Mouse (Mus musculus): ENCODE results near the gene Hectd4. TPM values are rescaled to one million over a fixed set of nuclear protein-coding genes. Genes with fewer than 3 reads are reported as not detected.

The Hectd4 gene
- polyA plus RNA-seq, 1 experiment from 2014 or later, result 22.6 TPM

- no peak for ATAC-seq
- H3K9me3 ChIP-seq (replicated peaks; ENCODE audit: control insufficient read depth, low read length, poor library complexity, severe bottlenecking), result no peaks in the 10 kb centered on the region
- H3K9ac ChIP-seq (ENCODE audit: low read depth, low read length), result no peak overlapping the region
- no peak overlapping the region for H3K4me2 ChIP-seq (ENCODE audit: low read length)
- no peaks in the 10 kb centered on the region for H3K4me1 ChIP-seq (ENCODE audit: control insufficient read depth, insufficient read depth, low read length)
- no peaks in the 10 kb centered on the region for H3K36me3 ChIP-seq (ENCODE audit: control insufficient read depth, insufficient read depth, low read length)
- no peaks in the 10 kb centered on the region for H3K27me3 ChIP-seq (ENCODE audit: control insufficient read depth, insufficient read depth, low read depth, low read length)
- H3K4me3 ChIP-seq (ENCODE audit: low read depth, low read length), result no peak overlapping the region
- 88% methylated on average over 2 of the region's 2 CpGs for WGBS
- H3K27ac ChIP-seq (ENCODE audit: low read length), result no peak overlapping the region
These were observed 18.2 kb downstream of the Hectd4 start for GRCm38 (mm10) chr5:121238208-121238607.

GRCm38 (mm10) chr5:121239846-121240245, 19.8 kb downstream of the Hectd4 start:
- Histone ChIP-seq H3K27ac (ENCODE audit: low read length) (no peak overlapping the region), H3K9me3 (replicated peaks; ENCODE audit: control insufficient read depth, low read length, poor library complexity, severe bottlenecking) (no peaks in the 10 kb centered on the region), H3K4me2 (ENCODE audit: low read length) (no peak overlapping the region), H3K9ac (ENCODE audit: low read depth, low read length) (no peak overlapping the region), H3K36me3 (ENCODE audit: control insufficient read depth, insufficient read depth, low read length) (no peaks in the 10 kb centered on the region), H3K27me3 (ENCODE audit: control insufficient read depth, insufficient read depth, low read depth, low read length) (no peaks in the 10 kb centered on the region), H3K4me1 (ENCODE audit: control insufficient read depth, insufficient read depth, low read length) (no peaks in the 10 kb centered on the region), H3K4me3 (ENCODE audit: low read depth, low read length) (no peak overlapping the region)
- ATAC-seq, result no peak
- 81% methylated on average over 5 of the region's 5 CpGs for WGBS

- Histone ChIP-seq H3K4me1 (ENCODE audit: control insufficient read depth, insufficient read depth, low read length) (no peaks in the 10 kb centered on the region), H3K27me3 (ENCODE audit: control insufficient read depth, insufficient read depth, low read depth, low read length) (no peaks in the 10 kb centered on the region), H3K9me3 (replicated peaks; ENCODE audit: control insufficient read depth, low read length, poor library complexity, severe bottlenecking) (no peaks in the 10 kb centered on the region), H3K4me2 (ENCODE audit: low read length) (no peak overlapping the region), H3K36me3 (ENCODE audit: control insufficient read depth, insufficient read depth, low read length) (no peaks in the 10 kb centered on the region), H3K9ac (ENCODE audit: low read depth, low read length) (no peak overlapping the region), H3K4me3 (ENCODE audit: low read depth, low read length) (no peak overlapping the region), H3K27ac (ENCODE audit: low read length) (no peak overlapping the region)
- ATAC-seq, result no peak
These were observed 21.2 kb downstream of the Hectd4 start for GRCm38 (mm10) chr5:121241182-121241581.

- H3K4me2 ChIP-seq (ENCODE audit: low read length), result no peak overlapping the region
- H3K9me3 ChIP-seq (replicated peaks; ENCODE audit: control insufficient read depth, low read length, poor library complexity, severe bottlenecking), result no peaks in the 10 kb centered on the region
- no peak overlapping the region for H3K27ac ChIP-seq (ENCODE audit: low read length)
- H3K27me3 ChIP-seq (ENCODE audit: control insufficient read depth, insufficient read depth, low read depth, low read length), result no peaks in the 10 kb centered on the region
- WGBS, result 67% methylated on average over 1 of the region's 1 CpGs
- no peak overlapping the region for H3K4me3 ChIP-seq (ENCODE audit: low read depth, low read length)
- H3K9ac ChIP-seq (ENCODE audit: low read depth, low read length), result no peak overlapping the region
- H3K4me1 ChIP-seq (ENCODE audit: control insufficient read depth, insufficient read depth, low read length), result no peaks in the 10 kb centered on the region
- H3K36me3 ChIP-seq (ENCODE audit: control insufficient read depth, insufficient read depth, low read length), result no peaks in the 10 kb centered on the region
- no peak for ATAC-seq
These were observed 22.2 kb downstream of the Hectd4 start for GRCm38 (mm10) chr5:121242261-121242660.

GRCm38 (mm10) chr5:121242701-121243100, 22.7 kb downstream of the Hectd4 start:
- H3K36me3 ChIP-seq (ENCODE audit: control insufficient read depth, insufficient read depth, low read length), result no peaks in the 10 kb centered on the region
- no peak overlapping the region for H3K9ac ChIP-seq (ENCODE audit: low read depth, low read length)
- no peaks in the 10 kb centered on the region for H3K4me1 ChIP-seq (ENCODE audit: control insufficient read depth, insufficient read depth, low read length)
- WGBS, result 97% methylated on average over 1 of the region's 1 CpGs
- no peak overlapping the region for H3K27ac ChIP-seq (ENCODE audit: low read length)
- no peak for ATAC-seq
- H3K4me2 ChIP-seq (ENCODE audit: low read length), result no peak overlapping the region
- no peaks in the 10 kb centered on the region for H3K27me3 ChIP-seq (ENCODE audit: control insufficient read depth, insufficient read depth, low read depth, low read length)
- no peak overlapping the region for H3K4me3 ChIP-seq (ENCODE audit: low read depth, low read length)
- no peaks in the 10 kb centered on the region for H3K9me3 ChIP-seq (replicated peaks; ENCODE audit: control insufficient read depth, low read length, poor library complexity, severe bottlenecking)

- Histone ChIP-seq H3K4me2 (ENCODE audit: low read length) (no peak overlapping the region), H3K4me1 (ENCODE audit: control insufficient read depth, insufficient read depth, low read length) (no peaks in the 10 kb centered on the region), H3K9me3 (replicated peaks; ENCODE audit: control insufficient read depth, low read length, poor library complexity, severe bottlenecking) (no peaks in the 10 kb centered on the region), H3K27ac (ENCODE audit: low read length) (no peak overlapping the region), H3K27me3 (ENCODE audit: control insufficient read depth, insufficient read depth, low read depth, low read length) (no peaks in the 10 kb centered on the region), H3K36me3 (ENCODE audit: control insufficient read depth, insufficient read depth, low read length) (no peaks in the 10 kb centered on the region), H3K9ac (ENCODE audit: low read depth, low read length) (no peak overlapping the region), H3K4me3 (ENCODE audit: low read depth, low read length) (no peak overlapping the region)
- ATAC-seq, result no peak
- 92% methylated on average over 1 of the region's 1 CpGs for WGBS
These were observed 23.8 kb downstream of the Hectd4 start for GRCm38 (mm10) chr5:121243676-121244364.

GRCm38 (mm10) chr5:121244365-121244731, 24.3 kb downstream of the Hectd4 start:
- ATAC-seq, result no peak
- H3K4me1 ChIP-seq (ENCODE audit: control insufficient read depth, insufficient read depth, low read length), result no peaks in the 10 kb centered on the region
- H3K9ac ChIP-seq (ENCODE audit: low read depth, low read length), result no peak overlapping the region
- 91% methylated on average over 5 of the region's 5 CpGs for WGBS
- H3K4me2 ChIP-seq (ENCODE audit: low read length), result no peak overlapping the region
- H3K4me3 ChIP-seq (ENCODE audit: low read depth, low read length), result no peak overlapping the region
- no peaks in the 10 kb centered on the region for H3K27me3 ChIP-seq (ENCODE audit: control insufficient read depth, insufficient read depth, low read depth, low read length)
- no peak overlapping the region for H3K27ac ChIP-seq (ENCODE audit: low read length)
- no peaks in the 10 kb centered on the region for H3K9me3 ChIP-seq (replicated peaks; ENCODE audit: control insufficient read depth, low read length, poor library complexity, severe bottlenecking)
- H3K36me3 ChIP-seq (ENCODE audit: control insufficient read depth, insufficient read depth, low read length), result no peaks in the 10 kb centered on the region

GRCm38 (mm10) chr5:121245201-121245600, 25.2 kb downstream of the Hectd4 start:
- Histone ChIP-seq H3K9me3 (replicated peaks; ENCODE audit: control insufficient read depth, low read length, poor library complexity, severe bottlenecking) (no peaks in the 10 kb centered on the region), H3K4me3 (ENCODE audit: low read depth, low read length) (no peak overlapping the region), H3K36me3 (ENCODE audit: control insufficient read depth, insufficient read depth, low read length) (no peaks in the 10 kb centered on the region), H3K9ac (ENCODE audit: low read depth, low read length) (no peak overlapping the region), H3K4me2 (ENCODE audit: low read length) (no peak overlapping the region), H3K27ac (ENCODE audit: low read length) (no peak overlapping the region), H3K27me3 (ENCODE audit: control insufficient read depth, insufficient read depth, low read depth, low read length) (no peaks in the 10 kb centered on the region), H3K4me1 (ENCODE audit: control insufficient read depth, insufficient read depth, low read length) (no peaks in the 10 kb centered on the region)
- no peak for ATAC-seq
- 86% methylated on average over 7 of the region's 7 CpGs for WGBS

- whole genome bisulfite sequencing, result 77% methylated on average over 3 of the region's 3 CpGs
- no peak overlapping the region for H3K4me2 ChIP-seq (ENCODE audit: low read length)
- ATAC-seq, result no peak
These were observed 28.9 kb downstream of the Hectd4 start for GRCm38 (mm10) chr5:121248766-121249394.

More at GRCm38 (mm10) chr5:121248766-121249394, 28.9 kb downstream of the Hectd4 start:
- Histone ChIP-seq H3K36me3 (ENCODE audit: control insufficient read depth, insufficient read depth, low read length) (peaks cover 2% of the 10 kb centered on the region; the same call in 1 of the 2 replicates), H3K27me3 (ENCODE audit: control insufficient read depth, insufficient read depth, low read depth, low read length) (no peaks in the 10 kb centered on the region), H3K9ac (ENCODE audit: low read depth, low read length) (no peak overlapping the region), H3K27ac (ENCODE audit: low read length) (no peak overlapping the region), H3K4me3 (ENCODE audit: low read depth, low read length) (no peak overlapping the region), H3K4me1 (ENCODE audit: control insufficient read depth, insufficient read depth, low read length) (no peaks in the 10 kb centered on the region), H3K9me3 (replicated peaks; ENCODE audit: control insufficient read depth, low read length, poor library complexity, severe bottlenecking) (no peaks in the 10 kb centered on the region)

All from midbrain, embryonic 16.5 days (tissue).